Mouse (Mus musculus) kidney, embryonic 15.5 days (tissue): ENCODE measurements around the gene Frmd4b. TPM values are rescaled to one million over a fixed set of nuclear protein-coding genes. Genes with fewer than 3 reads are reported as not detected.

Source experiments
- ATAC-seq: fragments of 200-750 bp; cut with Nextera tagmentation; replicated peaks from 2 replicates; pipeline ENCODE4 v1.8.0; 2017; ENCODE audit warnings: moderate TSS enrichment; ENCODE audit not compliant: low FRiP score
- H3K27ac ChIP-seq: fragments of 300-500 bp; sonication (generic); 2 replicates; pipeline ENCODE4 v1.5.1; 2015; ENCODE audit warnings: mild to moderate bottlenecking, inconsistent platforms
- H3K27me3 ChIP-seq: fragments of 300-500 bp; sonication (generic); 2 replicates; pipeline ENCODE4 v1.6.1; 2015; ENCODE audit warnings: inconsistent platforms
- H3K36me3 ChIP-seq: fragments of 300-500 bp; sonication (generic); 2 replicates; pipeline ENCODE4 v1.6.1; 2015; ENCODE audit warnings: inconsistent platforms
- H3K4me1 ChIP-seq: fragments of 300-500 bp; sonication (generic); 2 replicates; pipeline ENCODE4 v1.6.1; 2015; ENCODE audit warnings: inconsistent platforms
- H3K4me2 ChIP-seq: fragments of 300-500 bp; sonication (generic); 2 replicates; pipeline ENCODE4 v1.6.1; 2015; ENCODE audit warnings: moderate library complexity, mild to moderate bottlenecking, inconsistent platforms
- H3K4me3 ChIP-seq: fragments of 300-500 bp; sonication (generic); replicated peaks from 2 replicates; pipeline ENCODE4 v1.5.1; 2015; ENCODE audit warnings: mild to moderate bottlenecking, inconsistent platforms
- H3K9ac ChIP-seq: fragments of 300-500 bp; sonication (generic); 2 replicates; pipeline ENCODE4 v1.6.1; 2015; ENCODE audit warnings: mild to moderate bottlenecking, inconsistent platforms
- H3K9me3 ChIP-seq: fragments of 300-500 bp; sonication (generic); replicated peaks from 2 replicates; pipeline ENCODE4 v1.6.1; 2016; ENCODE audit warnings: inconsistent platforms
- WGBS: fragments of 180-500 bp; shearing (Covaris S2); methylation state at CpG from one replicate; pipeline ENCODE4 v1.1.7; 2015; ENCODE audit warnings: mixed read lengths; 5-methylcytosine and 5-hydroxymethylcytosine counted together
- polyA plus RNA-seq: library from polyadenylated mRNA; unstranded; fragments of >200 nt; fragmentation: Nextera tagmentation; extraction: Ambion mirVana; gene quantifications from 2 replicates; pipeline ENCODE4 v1.2.1, GENCODE M21; 2015

Gene Frmd4b
- polyA plus RNA-seq, 1 experiment from 2014 or later = 16.2 TPM

DNA sequence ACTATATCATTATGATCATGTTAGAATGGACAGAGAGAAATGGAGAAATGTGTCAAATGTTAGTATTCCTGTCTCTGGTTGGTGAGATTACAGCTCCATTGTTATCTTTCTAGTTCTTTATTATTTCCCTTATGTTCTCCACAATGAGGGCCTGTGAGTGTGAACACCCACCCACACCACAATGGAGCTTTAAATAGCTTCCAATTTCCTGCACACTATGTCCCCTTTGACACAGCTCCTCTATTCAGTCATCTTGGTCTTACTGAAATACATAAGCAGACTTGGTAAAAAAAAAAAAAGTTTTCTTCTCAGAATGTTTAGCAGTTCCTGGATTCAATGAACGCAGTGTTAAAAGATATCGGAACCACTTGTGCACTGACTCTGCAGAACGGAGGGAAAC lies 326.7 kb downstream of the Frmd4b start:
- Histone ChIP-seq H3K4me3 (no peak overlapping the region), H3K9ac (no peak overlapping the region), H3K27ac (peak overlapping the region; percentile 57; the same call in 1 of the 2 replicates), H3K9me3 (no peaks in the 10 kb centered on the region), H3K4me1 (peaks cover 15% of the 10 kb centered on the region), H3K27me3 (no peaks in the 10 kb centered on the region), H3K36me3 (peaks cover 30% of the 10 kb centered on the region), H3K4me2 (peak overlapping the region; percentile 12; the same call in 1 of the 2 replicates)
- ATAC-seq = no peak
- WGBS = 60% methylated on average over 3 of the region's 3 CpGs

DNA sequence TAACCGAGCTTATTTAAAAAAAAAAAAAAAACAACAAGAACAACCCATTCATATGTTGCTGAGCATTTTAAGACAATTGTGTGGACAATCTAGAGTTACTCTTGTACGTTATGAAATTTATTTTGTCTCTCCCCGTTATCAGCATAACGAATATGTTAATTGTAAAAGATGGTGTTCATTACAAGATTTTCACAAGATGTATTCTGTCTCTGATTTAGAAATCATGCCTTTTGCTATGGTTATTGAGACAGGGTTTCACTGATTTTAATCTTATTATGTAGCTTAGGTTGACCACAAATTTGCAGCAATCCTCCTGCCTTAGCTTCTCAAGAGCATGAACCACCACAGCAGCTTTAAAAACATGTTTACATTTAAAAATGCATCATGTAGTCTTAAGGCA lies 327.5 kb downstream of the Frmd4b start:
- H3K27ac ChIP-seq = no peak overlapping the region
- 90% methylated on average over 4 of the region's 4 CpGs for WGBS

DNA sequence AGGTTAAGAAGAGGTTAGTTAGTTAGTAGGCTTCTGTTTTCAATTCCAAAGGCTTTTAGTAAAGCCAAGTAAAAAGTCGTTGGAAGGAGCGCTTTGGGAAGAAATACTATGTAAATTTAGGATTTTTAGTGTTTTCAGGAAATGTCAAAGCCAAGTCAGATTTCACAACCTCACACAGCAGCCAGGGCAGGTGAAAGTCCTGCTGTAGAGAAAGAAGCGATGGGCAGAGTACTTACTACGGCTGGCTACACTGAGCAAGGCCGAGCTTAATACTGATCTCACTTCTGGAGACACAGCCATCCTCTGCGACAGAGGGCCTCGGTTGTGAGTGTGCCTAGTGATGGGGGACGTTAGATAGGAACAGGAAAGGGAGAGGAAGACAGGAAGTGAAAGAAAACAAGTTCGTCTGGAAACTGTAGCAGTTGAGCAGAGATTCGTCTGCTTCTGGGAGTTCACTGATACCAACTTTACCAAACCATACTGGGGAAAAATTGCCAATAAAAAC lies 328.0 kb downstream of the Frmd4b start:
- no peak overlapping the region for H3K27ac ChIP-seq
- no peak overlapping the region for H3K4me3 ChIP-seq
- peaks cover 23% of the 10 kb centered on the region for H3K36me3 ChIP-seq
- no peak overlapping the region for H3K4me2 ChIP-seq
- no peak for ATAC-seq
- no peak overlapping the region for H3K9ac ChIP-seq
- WGBS = 61% methylated on average over 10 of the region's 10 CpGs
- H3K9me3 ChIP-seq = no peaks in the 10 kb centered on the region
- H3K4me1 ChIP-seq = peaks cover 15% of the 10 kb centered on the region
- no peaks in the 10 kb centered on the region for H3K27me3 ChIP-seq

More for the DNA sequence above, 327.5 kb downstream of the Frmd4b start:
- no peak overlapping the region for H3K4me3 ChIP-seq
- ATAC-seq = no peak
- no peaks in the 10 kb centered on the region for H3K9me3 ChIP-seq
- no peaks in the 10 kb centered on the region for H3K27me3 ChIP-seq
- H3K4me2 ChIP-seq = no peak overlapping the region
- peaks cover 23% of the 10 kb centered on the region for H3K36me3 ChIP-seq
- no peak overlapping the region for H3K9ac ChIP-seq
- peaks cover 15% of the 10 kb centered on the region for H3K4me1 ChIP-seq

DNA sequence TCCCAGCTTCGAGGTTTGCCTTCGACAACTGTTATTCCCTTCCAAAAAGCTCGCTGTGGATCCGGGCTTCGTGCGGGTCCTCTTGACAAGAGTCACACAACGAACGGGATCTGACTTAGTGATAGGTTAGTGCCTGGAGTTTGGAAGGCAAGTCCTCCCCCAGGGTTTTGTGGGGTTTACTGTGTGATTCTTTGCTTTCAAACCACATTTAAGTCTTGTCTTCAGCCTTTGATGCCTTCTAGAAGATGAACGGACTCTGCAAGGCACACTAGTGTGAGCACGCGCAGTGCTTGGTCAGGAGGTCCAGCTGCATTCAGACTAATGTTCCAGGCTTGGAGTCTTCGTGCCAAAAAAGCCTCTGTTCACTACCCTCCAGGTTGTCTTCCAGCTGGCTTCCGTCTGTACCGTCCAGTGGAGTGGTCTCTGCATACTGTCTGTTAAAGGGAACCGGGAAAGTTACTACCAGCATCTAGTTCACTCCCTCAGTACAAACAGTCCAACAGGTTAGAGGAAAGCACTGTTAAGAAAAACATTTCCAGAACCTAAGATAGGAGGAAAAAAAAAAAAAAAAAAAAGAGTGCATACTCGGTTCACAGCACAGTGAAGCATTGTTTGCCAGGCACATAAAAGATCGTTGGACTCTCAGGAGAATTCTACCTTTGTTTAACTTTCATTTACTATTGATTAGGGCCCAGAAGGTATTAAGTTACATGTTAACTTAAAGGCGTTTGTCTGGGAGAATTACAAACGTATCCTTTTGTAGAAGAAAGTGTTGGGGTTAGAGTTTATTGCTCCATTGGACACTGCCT lies 329.1 kb downstream of the Frmd4b start:
- peaks cover 15% of the 10 kb centered on the region for H3K4me1 ChIP-seq
- H3K9ac ChIP-seq = no peak overlapping the region
- WGBS = 63% methylated on average over 19 of the region's 19 CpGs
- no peak for ATAC-seq
- H3K27me3 ChIP-seq = no peaks in the 10 kb centered on the region
- no peaks in the 10 kb centered on the region for H3K9me3 ChIP-seq
- peak overlapping the region; percentile 34; the same call in 1 of the 2 replicates for H3K27ac ChIP-seq
- H3K4me3 ChIP-seq = no peak overlapping the region
- no peak overlapping the region for H3K4me2 ChIP-seq
- H3K36me3 ChIP-seq = peaks cover 23% of the 10 kb centered on the region

DNA sequence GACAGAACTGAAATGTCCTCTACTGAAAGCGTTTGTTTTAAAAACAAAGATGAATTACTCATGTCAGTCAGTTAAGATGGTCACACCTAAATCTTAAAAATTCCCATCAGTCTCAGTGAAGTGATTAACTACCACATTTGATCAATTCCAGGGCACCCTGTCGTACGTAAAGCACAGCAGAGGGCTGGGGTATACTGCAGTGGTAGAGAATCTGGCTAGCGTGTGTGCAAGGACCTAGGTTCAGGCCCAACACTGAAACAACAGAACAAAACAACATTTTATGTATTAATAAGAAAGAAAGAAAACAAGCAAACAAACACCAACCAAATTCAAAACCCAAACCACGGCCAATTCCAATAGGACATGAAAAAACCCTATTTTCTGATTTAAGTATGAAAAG lies 331.0 kb downstream of the Frmd4b start:
- ATAC-seq = no peak
- no peaks in the 10 kb centered on the region for H3K9me3 ChIP-seq
- WGBS = 89% methylated on average over 5 of the region's 5 CpGs
- peaks cover 10% of the 10 kb centered on the region for H3K36me3 ChIP-seq
- no peak overlapping the region for H3K27ac ChIP-seq
- peaks cover 13% of the 10 kb centered on the region for H3K4me1 ChIP-seq
- H3K4me2 ChIP-seq = no peak overlapping the region
- no peak overlapping the region for H3K4me3 ChIP-seq
- no peak overlapping the region for H3K9ac ChIP-seq
- H3K27me3 ChIP-seq = no peaks in the 10 kb centered on the region

DNA sequence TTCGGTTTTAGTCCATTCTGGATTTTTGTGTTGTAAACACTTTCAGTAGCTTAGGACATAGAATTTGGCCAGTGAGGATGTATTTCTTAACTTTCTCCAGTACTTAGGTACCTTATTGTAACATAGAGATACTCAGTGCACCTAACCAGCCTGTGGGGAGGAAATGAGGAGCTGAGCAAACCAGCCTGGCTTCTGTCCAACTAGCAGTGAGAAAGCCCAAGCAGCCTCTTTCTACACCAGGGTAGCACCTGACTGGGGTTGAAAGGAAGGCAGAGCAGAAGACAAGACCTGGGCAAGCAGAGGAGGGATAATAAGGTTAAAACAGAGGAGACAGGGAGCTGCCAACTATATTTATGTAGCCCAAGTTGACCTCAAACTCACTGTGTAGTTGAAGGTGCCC lies 333.7 kb downstream of the Frmd4b start:
- Histone ChIP-seq H3K4me2 (no peak overlapping the region), H3K27ac (no peak overlapping the region), H3K9me3 (no peaks in the 10 kb centered on the region), H3K4me1 (peaks cover 11% of the 10 kb centered on the region), H3K36me3 (peaks cover 10% of the 10 kb centered on the region), H3K27me3 (no peaks in the 10 kb centered on the region), H3K9ac (no peak overlapping the region), H3K4me3 (no peak overlapping the region)
- WGBS = 95% methylated on average over 1 of the region's 1 CpGs
- no peak for ATAC-seq

DNA sequence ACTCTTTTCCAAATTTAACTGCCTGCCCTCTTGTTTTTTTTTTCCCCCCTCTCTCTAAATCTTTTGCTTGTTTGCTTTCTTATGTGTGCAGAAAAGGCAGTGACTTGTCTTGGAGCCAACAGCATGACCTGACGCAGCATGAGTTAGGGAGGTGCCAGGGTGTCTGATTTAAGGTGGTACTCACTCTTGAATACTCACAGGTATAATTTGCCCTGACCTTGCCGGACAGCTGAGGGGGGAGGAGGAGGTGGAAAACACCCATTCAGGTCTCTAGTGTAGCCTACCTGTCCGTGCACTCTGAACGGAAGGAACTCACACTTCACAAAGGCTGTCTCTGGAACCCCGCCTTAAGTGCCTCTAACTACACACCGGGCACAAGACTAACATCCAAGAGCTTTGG lies 338.5 kb downstream of the Frmd4b start:
- no peak for ATAC-seq
- Histone ChIP-seq H3K4me1 (peaks cover 19% of the 10 kb centered on the region), H3K9me3 (no peaks in the 10 kb centered on the region), H3K4me3 (no peak overlapping the region), H3K27me3 (no peaks in the 10 kb centered on the region), H3K36me3 (no peaks in the 10 kb centered on the region), H3K27ac (no peak overlapping the region), H3K4me2 (peak overlapping the region; percentile 74; the same call in 1 of the 2 replicates), H3K9ac (no peak overlapping the region)
- 44% methylated on average over 6 of the region's 6 CpGs for WGBS

DNA sequence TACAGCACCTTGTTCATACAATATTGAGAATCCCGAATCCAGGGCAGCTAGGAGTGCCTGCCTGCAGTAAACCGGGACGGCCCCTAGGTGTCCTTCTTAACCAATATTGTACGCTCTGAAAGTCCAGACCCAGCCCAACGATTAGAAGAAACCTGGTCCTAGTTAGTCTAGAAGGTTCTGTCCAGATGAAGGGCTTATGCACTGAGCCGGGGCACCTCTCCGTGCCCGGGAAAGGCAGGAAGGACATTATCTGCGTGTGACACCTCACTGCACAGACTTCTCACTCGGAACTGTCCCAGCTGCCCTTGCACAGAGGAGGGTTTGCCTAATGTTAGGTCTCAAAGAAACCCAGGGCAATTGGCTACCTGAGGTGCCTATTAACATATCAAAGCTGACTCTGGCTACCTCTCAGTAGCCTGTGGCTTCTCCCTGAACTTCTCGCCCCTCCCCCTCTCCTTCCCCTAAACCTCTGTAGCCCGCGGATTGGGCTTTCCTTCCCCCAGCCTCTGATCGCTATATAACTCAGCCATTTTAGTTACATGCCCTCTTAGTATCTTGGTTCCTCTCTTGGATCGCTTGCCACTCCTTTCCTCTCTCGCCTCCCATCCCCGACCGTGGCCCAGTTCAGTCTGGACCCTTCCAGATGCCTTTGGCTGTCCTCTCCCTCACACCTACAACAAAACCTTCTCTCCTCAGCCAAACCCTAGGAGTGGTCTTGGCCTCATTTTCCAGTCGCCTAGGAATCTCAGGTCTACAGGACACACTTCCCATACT lies 339.1 kb downstream of the Frmd4b start:
- no peaks in the 10 kb centered on the region for H3K36me3 ChIP-seq
- H3K9me3 ChIP-seq = no peaks in the 10 kb centered on the region
- H3K4me1 ChIP-seq = peaks cover 19% of the 10 kb centered on the region
- no peaks in the 10 kb centered on the region for H3K27me3 ChIP-seq
- peak overlapping the region; percentile 74 for H3K4me2 ChIP-seq
- WGBS = 4% methylated on average over 19 of the region's 19 CpGs
- H3K4me3 ChIP-seq = peak overlapping the region; percentile 37
- ATAC-seq = peak; percentile 85
- H3K9ac ChIP-seq = peak overlapping the region; percentile 19; the same call in 1 of the 2 replicates
- peak overlapping the region; percentile 70 for H3K27ac ChIP-seq

DNA sequence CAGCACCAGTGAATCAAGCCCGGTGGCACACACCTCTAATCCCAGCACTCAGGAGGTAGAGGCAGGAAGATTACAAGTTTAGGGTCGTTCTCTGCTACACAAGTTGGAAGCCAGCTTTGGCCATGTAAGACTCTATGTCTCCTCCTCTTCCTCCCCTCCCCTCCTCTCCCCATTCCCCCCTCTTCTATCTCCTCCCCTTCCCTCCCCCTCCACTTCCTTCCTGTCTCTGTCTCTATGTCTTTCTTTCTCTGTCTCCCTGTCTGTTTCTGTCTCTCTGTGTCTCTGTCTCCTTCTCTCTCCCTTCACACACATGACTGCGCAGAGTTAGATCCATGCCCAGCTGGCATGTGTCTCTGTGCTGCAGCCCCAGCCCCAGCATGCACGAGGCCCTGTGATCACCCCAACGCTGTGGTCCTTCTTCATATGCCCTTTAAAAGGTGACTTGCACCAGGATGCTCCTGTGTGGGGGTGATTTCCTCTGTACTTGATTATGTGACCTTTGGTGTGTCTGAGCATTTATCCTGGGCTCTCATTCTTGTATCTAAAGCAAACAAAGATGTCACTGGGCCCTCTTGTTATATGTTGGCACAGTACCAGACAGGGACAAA lies 340.3 kb downstream of the Frmd4b start:
- peaks cover 19% of the 10 kb centered on the region for H3K4me1 ChIP-seq
- H3K27ac ChIP-seq = no peak overlapping the region
- no peak overlapping the region for H3K4me3 ChIP-seq
- ATAC-seq = no peak
- H3K9ac ChIP-seq = no peak overlapping the region
- H3K27me3 ChIP-seq = no peaks in the 10 kb centered on the region
- H3K36me3 ChIP-seq = no peaks in the 10 kb centered on the region
- WGBS = 59% methylated on average over 5 of the region's 5 CpGs
- H3K9me3 ChIP-seq = no peaks in the 10 kb centered on the region
- no peak overlapping the region for H3K4me2 ChIP-seq

DNA sequence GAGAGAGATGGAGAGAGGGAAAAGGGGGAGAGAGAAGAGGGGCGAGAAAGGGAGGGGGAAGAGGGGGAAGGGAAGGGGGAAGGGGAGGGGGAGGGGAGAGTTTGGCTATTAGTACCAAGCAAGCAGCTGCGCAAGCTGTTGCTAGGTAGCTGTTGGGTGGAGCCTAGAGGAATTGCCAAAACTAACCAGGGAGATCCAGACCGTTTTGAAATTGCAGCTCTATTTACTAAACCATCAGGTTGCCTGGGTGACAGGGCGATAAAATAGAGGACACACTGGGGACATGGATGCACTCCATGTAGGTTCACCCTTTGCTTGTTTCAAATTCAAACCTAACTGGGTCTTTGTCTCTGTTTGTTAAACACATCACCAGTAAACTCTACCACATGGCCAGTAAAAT lies 341.0 kb downstream of the Frmd4b start:
- Histone ChIP-seq H3K4me1 (peaks cover 19% of the 10 kb centered on the region), H3K9ac (no peak overlapping the region), H3K4me3 (no peak overlapping the region), H3K4me2 (no peak overlapping the region), H3K27me3 (no peaks in the 10 kb centered on the region), H3K9me3 (no peaks in the 10 kb centered on the region), H3K27ac (no peak overlapping the region), H3K36me3 (no peaks in the 10 kb centered on the region)
- no peak for ATAC-seq
- 42% methylated on average over 4 of the region's 4 CpGs for WGBS

DNA sequence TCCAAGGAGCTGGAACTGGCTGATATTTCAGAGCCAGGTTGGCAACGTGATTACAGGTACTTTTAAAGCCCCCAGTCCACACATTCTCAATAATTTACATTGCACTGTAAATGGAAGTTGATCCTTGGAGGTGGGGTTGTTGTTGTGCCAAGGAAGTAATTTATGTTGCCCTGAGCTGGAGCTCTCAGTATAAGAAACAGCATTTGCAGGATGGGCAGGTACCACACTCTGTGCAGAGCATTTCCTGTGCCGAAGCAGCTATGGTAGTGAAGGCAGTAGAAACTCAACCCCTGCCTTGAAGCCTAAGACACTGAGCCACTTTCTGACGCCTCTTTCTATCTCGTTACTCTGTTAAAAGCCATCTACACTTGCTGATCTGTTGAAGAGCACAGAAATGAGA lies 341.6 kb downstream of the Frmd4b start:
- no peak for ATAC-seq
- Histone ChIP-seq H3K36me3 (no peaks in the 10 kb centered on the region), H3K27me3 (no peaks in the 10 kb centered on the region), H3K4me3 (no peak overlapping the region), H3K9me3 (no peaks in the 10 kb centered on the region), H3K27ac (no peak overlapping the region), H3K4me1 (peaks cover 19% of the 10 kb centered on the region), H3K9ac (no peak overlapping the region), H3K4me2 (no peak overlapping the region)
- WGBS = 45% methylated on average over 4 of the region's 4 CpGs

DNA sequence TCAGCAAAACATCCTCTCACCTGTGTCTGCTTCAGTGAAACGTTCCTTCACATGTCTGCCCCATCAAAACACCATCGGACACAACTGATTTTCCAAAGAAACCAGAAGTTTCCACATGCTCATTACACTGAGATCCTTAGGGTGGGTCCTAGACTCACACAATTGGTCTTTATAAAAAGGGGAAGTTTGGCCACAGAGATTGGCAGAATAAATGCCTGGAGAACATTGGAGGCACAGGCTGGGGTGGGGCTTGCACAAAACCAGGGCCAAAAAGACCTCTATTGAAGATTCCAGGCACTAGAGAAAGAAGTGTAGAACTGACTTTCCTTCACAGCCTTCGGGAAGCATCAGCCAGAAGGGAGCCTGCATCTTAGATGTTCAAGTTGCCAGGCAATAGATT lies 343.6 kb downstream of the Frmd4b start:
- Histone ChIP-seq H3K27ac (no peak overlapping the region), H3K36me3 (no peaks in the 10 kb centered on the region), H3K9me3 (no peaks in the 10 kb centered on the region), H3K4me3 (no peak overlapping the region), H3K27me3 (no peaks in the 10 kb centered on the region), H3K9ac (no peak overlapping the region), H3K4me2 (no peak overlapping the region), H3K4me1 (peaks cover 15% of the 10 kb centered on the region)
- WGBS = 87% methylated on average over 3 of the region's 3 CpGs
- no peak for ATAC-seq
